Mouse (Mus musculus): ENCODE measurements at regions not wholly inside any gene's neighbourhood (a gene's known extent, or its start where the extent isn't known, plus 50 kb on each side); places are given as distances from the start of the nearest gene placed in this dataset.

GRCm38 (mm10) chr8:90762390-90762789 lies 54.8 kb downstream of the Gm19935 start:
- no peak overlapping the region for H3K27ac ChIP-seq
- no peak overlapping the region for H3K4me3 ChIP-seq
- no peak for TF ChIP-seq CTCF (IDR thresholded peaks at IDR 0.05)
- no peak for DNase-seq (ENCODE audit: extremely low spot score in 1 of 2, low spot score in 2 of 2)
- intact Hi-C loops (cut with DNase I) = no loop called here

- no peak for DNase-seq (ENCODE audit: extremely low spot score in 1 of 2, low spot score in 2 of 2)
- no peak overlapping the region for H3K27ac ChIP-seq
- TF ChIP-seq CTCF (IDR thresholded peaks at IDR 0.05) = no peak
- intact Hi-C loops (cut with DNase I) = no loop called here
- no peak overlapping the region for H3K4me3 ChIP-seq
Measured at GRCm38 (mm10) chr8:90761947-90762346, 55.2 kb downstream of the Gm19935 start.

GRCm38 (mm10) chr8:90761446-90761845 lies 55.7 kb downstream of the Gm19935 start:
- Histone ChIP-seq H3K27ac (no peak overlapping the region), H3K4me3 (no peak overlapping the region)
- TF ChIP-seq CTCF (IDR thresholded peaks at IDR 0.05) = no peak
- intact Hi-C loops (cut with DNase I) = no loop called here
- DNase-seq (ENCODE audit: extremely low spot score in 1 of 2, low spot score in 2 of 2) = no peak

GRCm38 (mm10) chr8:90759531-90759930 lies 57.7 kb downstream of the Gm19935 start:
- DNase-seq (ENCODE audit: extremely low spot score in 1 of 2, low spot score in 2 of 2) = no peak
- Histone ChIP-seq H3K4me3 (no peak overlapping the region), H3K27ac (no peak overlapping the region)
- no peak for TF ChIP-seq CTCF (IDR thresholded peaks at IDR 0.05)
- intact Hi-C loops (cut with DNase I) = no loop called here

- no peak for TF ChIP-seq CTCF (IDR thresholded peaks at IDR 0.05)
- DNase-seq (ENCODE audit: extremely low spot score in 1 of 2, low spot score in 2 of 2) = no peak
- intact Hi-C loops (cut with DNase I) = no loop called here
- Histone ChIP-seq H3K27ac (no peak overlapping the region), H3K4me3 (no peak overlapping the region)
Measured at GRCm38 (mm10) chr8:90755020-90755419, 62.2 kb downstream of the Gm19935 start.

- Histone ChIP-seq H3K4me3 (no peak overlapping the region), H3K27ac (no peak overlapping the region)
- intact Hi-C loops (cut with DNase I) = no loop called here
- DNase-seq (ENCODE audit: extremely low spot score in 1 of 2, low spot score in 2 of 2) = no peak
- TF ChIP-seq CTCF (IDR thresholded peaks at IDR 0.05) = no peak
Measured at GRCm38 (mm10) chr8:90743546-90743945, 73.6 kb downstream of the Gm19935 start.

GRCm38 (mm10) chr8:90740963-90741733 lies 76.0 kb downstream of the Gm19935 start:
- no peak for TF ChIP-seq CTCF (IDR thresholded peaks at IDR 0.05)
- DNase-seq (ENCODE audit: extremely low spot score in 1 of 2, low spot score in 2 of 2) = no peak
- intact Hi-C loops (cut with DNase I) = no loop called here
- Histone ChIP-seq H3K4me3 (no peak overlapping the region), H3K27ac (no peak overlapping the region)

GRCm38 (mm10) chr8:90740302-90740962 lies 76.8 kb downstream of the Gm19935 start:
- Histone ChIP-seq H3K4me3 (no peak overlapping the region), H3K27ac (no peak overlapping the region)
- DNase-seq (ENCODE audit: extremely low spot score in 1 of 2, low spot score in 2 of 2) = no peak
- intact Hi-C loops (cut with DNase I) = no loop called here
- no peak for TF ChIP-seq CTCF (IDR thresholded peaks at IDR 0.05)

GRCm38 (mm10) chr8:90728011-90728410 lies 89.2 kb downstream of the Gm19935 start:
- intact Hi-C loops (cut with DNase I) = no loop called here
- TF ChIP-seq CTCF (IDR thresholded peaks at IDR 0.05) = no peak
- Histone ChIP-seq H3K4me3 (no peak overlapping the region), H3K27ac (no peak overlapping the region)
- no peak for DNase-seq (ENCODE audit: extremely low spot score in 1 of 2, low spot score in 2 of 2)

- intact Hi-C loops (cut with DNase I) = no loop called here
- no peak overlapping the region for H3K27ac ChIP-seq
- no peak overlapping the region for H3K4me3 ChIP-seq
- no peak for TF ChIP-seq CTCF (IDR thresholded peaks at IDR 0.05)
- DNase-seq (ENCODE audit: extremely low spot score in 1 of 2, low spot score in 2 of 2) = no peak
Measured at GRCm38 (mm10) chr8:90725188-90725587, 92.0 kb downstream of the Gm19935 start.

GRCm38 (mm10) chr8:90716436-90716835 lies 100.8 kb downstream of the Gm19935 start:
- H3K4me3 ChIP-seq = no peak overlapping the region
- intact Hi-C loops (cut with DNase I) = no loop called here
- TF ChIP-seq CTCF (IDR thresholded peaks at IDR 0.05) = no peak
- no peak for DNase-seq (ENCODE audit: extremely low spot score in 1 of 2, low spot score in 2 of 2)
- H3K27ac ChIP-seq = no peak overlapping the region

- intact Hi-C loops (cut with DNase I) = loop anchor here (1.0 to 5.0 kb wide), 3 partner anchors 84 to 858 kb away; no protein-coding TSS in a partner anchor
- DNase-seq (ENCODE audit: extremely low spot score in 1 of 2, low spot score in 2 of 2) = peak; percentile 64 to 70
- Histone ChIP-seq H3K4me3 (no peak overlapping the region), H3K27ac (no peak overlapping the region)
- TF ChIP-seq CTCF (IDR thresholded peaks at IDR 0.05) = peak; percentile 89
Measured at GRCm38 (mm10) chr8:90708524-90708923, 108.7 kb downstream of the Gm19935 start.

GRCm38 (mm10) chr8:90692516-90692915 lies 124.7 kb downstream of the Gm19935 start:
- DNase-seq (ENCODE audit: extremely low spot score in 1 of 2, low spot score in 2 of 2) = no peak
- no peak for TF ChIP-seq CTCF (IDR thresholded peaks at IDR 0.05)
- no peak overlapping the region for H3K27ac ChIP-seq
- intact Hi-C loops (cut with DNase I) = no loop called here
- no peak overlapping the region for H3K4me3 ChIP-seq
